Mouse (Mus musculus) cerebellum, adult 11 months (tissue): ENCODE results near the gene Slc38a5.

Experiments
- DNase-seq: peaks from one replicate; pipeline ENCODE4 v3.0.0; 2022

Gene Slc38a5

GRCm38 (mm10) chrX:8271083-8271820 lies at the start of gene Slc38a5:
Gene Slc38a5, plus strand, starts transcription at chrX:8271133.
- no peak for DNase-seq

- DNase-seq: peak; percentile 43
These were observed 48.6 kb upstream of the Slc38a5 start for GRCm38 (mm10) chrX:8222296-8222677.

GRCm38 (mm10) chrX:8222678-8223421 lies 48.1 kb upstream of the Slc38a5 start:
- DNase-seq: peak; percentile 28

- DNase-seq: no peak
These were observed 47.5 kb upstream of the Slc38a5 start for GRCm38 (mm10) chrX:8223473-8223872.

GRCm38 (mm10) chrX:8230272-8230671 lies 40.7 kb upstream of the Slc38a5 start:
- no peak for DNase-seq

- DNase-seq: no peak
These were observed 37.3 kb upstream of the Slc38a5 start for GRCm38 (mm10) chrX:8233602-8234001.

- no peak for DNase-seq
These were observed 34.2 kb upstream of the Slc38a5 start for GRCm38 (mm10) chrX:8236704-8237103.

- no peak for DNase-seq
These were observed 32.0 kb upstream of the Slc38a5 start for GRCm38 (mm10) chrX:8238804-8239395.

GRCm38 (mm10) chrX:8247680-8248079 lies 23.3 kb upstream of the Slc38a5 start:
- DNase-seq: no peak

DNA sequence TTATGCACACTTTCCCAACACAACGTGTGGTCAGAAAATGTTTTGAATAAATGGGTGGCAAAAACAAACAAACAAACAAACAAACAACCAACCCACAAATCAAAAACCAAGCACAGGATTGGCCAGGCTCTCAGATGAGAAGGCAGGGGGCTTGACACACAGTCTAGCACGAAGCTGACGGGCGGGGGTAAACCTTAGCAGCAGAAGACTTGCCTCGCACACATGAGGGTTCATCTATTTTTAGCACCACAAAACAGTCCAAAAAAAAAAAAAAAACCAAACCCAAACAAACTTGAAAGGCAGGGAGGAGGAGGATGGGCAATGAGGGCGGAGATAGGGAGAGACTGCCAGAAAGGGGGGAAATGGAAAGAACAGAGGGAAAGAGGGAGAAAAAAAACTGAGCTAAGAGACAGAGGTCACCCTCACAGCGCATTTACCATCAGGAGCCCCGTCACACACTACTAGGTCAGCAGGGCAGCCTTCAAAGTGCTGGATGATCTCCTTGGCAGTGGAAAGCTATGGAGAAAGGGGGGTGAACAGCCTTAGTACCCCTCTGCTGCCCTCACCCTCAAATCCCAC lies 22.3 kb upstream of the Slc38a5 start:
- no peak for DNase-seq

DNA sequence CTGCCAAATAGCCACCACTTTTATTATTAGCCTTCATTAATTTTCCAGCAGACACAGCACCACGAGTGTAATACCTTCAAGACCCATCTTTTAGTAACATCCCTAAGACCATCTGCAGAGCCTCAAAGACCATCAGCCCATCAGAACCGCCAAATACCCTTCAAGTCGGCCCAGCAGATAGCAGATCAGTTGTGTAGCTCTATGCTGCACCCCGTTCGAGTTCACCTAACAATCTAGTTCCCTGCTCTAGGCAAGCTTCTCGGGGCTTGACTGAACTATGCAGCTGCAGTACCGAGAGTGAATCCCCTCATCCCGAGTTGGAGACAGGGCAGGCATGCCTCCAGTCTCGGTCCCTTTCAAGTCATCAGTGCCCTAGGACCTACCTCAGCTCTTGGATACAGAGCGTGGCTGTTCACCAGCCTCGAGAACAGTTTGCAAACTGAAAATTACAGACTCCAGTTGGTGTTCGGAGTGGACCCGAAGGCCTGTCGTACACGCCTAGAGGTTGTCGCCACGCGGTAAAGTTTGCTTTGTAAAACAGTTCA lies 19.1 kb upstream of the Slc38a5 start:
- DNase-seq: no peak

DNA sequence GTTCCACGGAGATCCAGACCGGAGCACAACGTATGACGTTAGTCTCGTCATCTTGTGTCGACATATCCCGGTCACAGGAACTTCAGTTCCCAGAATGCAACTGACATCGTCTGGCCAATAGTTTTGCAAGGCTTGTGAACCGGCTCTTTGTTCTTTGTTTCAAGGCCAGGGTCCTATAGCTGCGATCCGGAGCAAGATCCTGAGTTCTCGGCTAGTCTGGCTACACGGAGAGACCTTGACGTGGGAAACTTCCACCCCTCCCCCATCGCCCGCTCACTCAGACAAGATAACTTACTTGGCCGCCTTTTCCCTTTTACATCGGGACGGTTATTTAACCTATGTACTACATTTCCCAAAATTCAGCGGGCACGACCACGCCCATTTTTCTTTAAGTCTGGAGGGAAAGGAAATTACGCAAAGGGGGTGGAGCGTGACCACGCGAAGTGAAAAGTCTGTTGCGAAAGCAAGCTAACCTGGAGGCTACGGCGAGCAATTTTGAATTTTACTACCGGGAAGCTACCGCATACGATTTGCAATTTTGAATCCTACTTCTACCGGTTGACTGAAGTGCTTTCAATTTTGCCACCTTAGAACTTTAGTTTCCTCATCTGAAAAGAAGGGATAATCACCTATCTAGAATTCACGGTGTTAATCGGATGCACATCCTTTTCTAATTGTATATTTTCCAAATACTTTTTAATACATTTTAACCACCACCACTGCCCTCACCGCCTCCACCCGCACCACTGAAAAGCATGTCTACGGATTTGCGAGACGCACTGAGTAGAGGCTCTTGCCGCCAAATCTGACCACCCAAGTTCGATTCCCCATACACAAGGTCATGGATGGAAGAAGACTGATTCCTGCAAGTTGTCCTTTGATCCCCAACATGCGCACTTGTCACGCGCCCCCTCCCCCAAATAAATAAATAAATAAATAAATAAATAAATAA lies 18.3 kb upstream of the Slc38a5 start, which contains the start of gene Ftsj1:
TSS of gene Ftsj1 (minus strand) at position 73 of the 952 bp plus-strand sequence.
- peak; percentile 79 for DNase-seq

DNA sequence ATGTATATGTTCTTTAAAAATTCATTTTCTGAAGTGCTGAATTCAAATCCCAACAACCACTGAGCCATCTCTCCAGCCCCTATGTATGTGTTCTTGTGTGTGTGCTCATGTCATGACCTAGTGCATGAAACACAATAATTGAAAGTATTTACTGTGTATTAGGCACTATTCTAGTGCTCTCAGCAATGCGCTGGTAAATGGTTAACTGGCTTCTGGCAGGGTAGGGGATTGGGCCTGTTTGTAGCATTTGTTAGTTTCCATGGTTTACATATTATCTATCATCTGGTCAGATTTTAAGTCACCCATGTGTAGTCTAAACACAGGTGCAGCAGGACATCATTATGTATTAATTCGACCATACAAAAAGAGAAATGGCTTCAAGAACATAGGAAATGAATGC lies 17.2 kb upstream of the Slc38a5 start:
- DNase-seq: no peak

- no peak for DNase-seq
These were observed 15.1 kb upstream of the Slc38a5 start for GRCm38 (mm10) chrX:8255807-8256206.

GRCm38 (mm10) chrX:8259478-8259877 lies 11.5 kb upstream of the Slc38a5 start:
- no peak for DNase-seq

GRCm38 (mm10) chrX:8263156-8263804 lies 7.7 kb upstream of the Slc38a5 start:
- no peak for DNase-seq

DNA sequence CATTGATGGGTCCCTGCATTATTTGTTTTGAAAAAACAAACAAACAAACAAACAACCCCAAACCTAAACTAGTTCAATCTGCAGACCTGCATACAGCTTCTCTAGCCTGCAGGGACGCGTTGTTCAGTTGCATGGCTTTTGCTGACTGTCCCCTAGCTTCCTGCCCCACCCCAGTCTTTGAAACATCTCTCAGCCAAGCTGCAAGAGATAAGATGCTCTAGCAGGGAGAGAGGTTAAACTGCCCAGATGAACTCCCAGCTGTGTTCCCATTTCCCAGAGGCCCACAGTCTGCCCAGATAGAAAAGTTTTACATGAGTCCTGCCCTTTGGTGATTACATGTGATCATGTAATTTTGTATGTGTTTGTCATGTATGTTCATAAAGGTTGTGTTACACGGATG lies 6.7 kb upstream of the Slc38a5 start:
- no peak for DNase-seq

- DNase-seq: no peak
These were observed 1.1 kb downstream of the Slc38a5 start for GRCm38 (mm10) chrX:8272000-8272399.

GRCm38 (mm10) chrX:8274056-8274455 lies 3.1 kb downstream of the Slc38a5 start:
- no peak for DNase-seq

DNA sequence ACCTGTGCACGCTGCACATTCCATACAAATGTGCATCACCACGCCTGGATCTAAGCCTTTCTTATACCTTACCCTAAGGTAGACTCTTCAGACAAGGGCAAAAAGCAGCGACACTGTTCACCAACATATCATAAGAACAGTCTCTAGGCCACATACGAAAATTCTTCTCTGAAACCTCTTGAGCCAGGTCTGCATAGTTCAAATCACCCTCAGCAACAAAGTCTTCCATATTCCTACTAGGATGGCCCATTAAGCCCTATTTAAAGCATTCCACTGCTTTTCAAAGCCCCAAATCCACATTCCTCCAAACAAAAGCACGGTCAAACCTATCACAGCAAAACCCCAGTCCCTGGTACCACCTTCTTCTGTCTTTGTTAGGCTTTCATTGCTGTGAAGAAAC lies 17.7 kb downstream of the Slc38a5 start:
- no peak for DNase-seq

- no peak for DNase-seq
These were observed 38.4 kb downstream of the Slc38a5 start for GRCm38 (mm10) chrX:8309302-8309701.

GRCm38 (mm10) chrX:8314905-8315304 lies 44.0 kb downstream of the Slc38a5 start:
- DNase-seq: peak; percentile 9
